Mouse (Mus musculus) heart, adult 2 months (tissue): ENCODE data around the gene Qsox2. TPM values are rescaled to one million over a fixed set of nuclear protein-coding genes. Genes with fewer than 3 reads are reported as not detected.

Experiments used
- DNase-seq, 2 experiments: peaks; one replicate each; pipeline ENCODE4 v3.0.0; 2021
- H3K27ac ChIP-seq: fragments of 200-600 bp; 2 replicates; pipeline ENCODE4 v1.8.1; 2022
- H3K27me3 ChIP-seq: fragments of 200-500 bp; 2 replicates; pipeline ENCODE4 v1.6.1; 2012; ENCODE audit warnings: mild to moderate bottlenecking, low read length, inconsistent platforms, mixed read lengths; ENCODE audit not compliant: control insufficient read depth, insufficient read depth
- H3K36me3 ChIP-seq: fragments of 200-500 bp; 2 replicates; pipeline ENCODE4 v1.6.1; 2012; ENCODE audit warnings: low read length, inconsistent platforms; ENCODE audit not compliant: control insufficient read depth, insufficient read depth
- H3K4me1 ChIP-seq: fragments of 200-500 bp; 2 replicates; pipeline ENCODE4 v1.6.1; 2011; ENCODE audit warnings: low read length; ENCODE audit not compliant: control insufficient read depth, insufficient read depth
- H3K4me3 ChIP-seq: fragments of 200-600 bp; 2 replicates; pipeline ENCODE4 v1.8.1; 2022
- H3K79me2 ChIP-seq: fragments of 200-500 bp; replicated peaks from 2 replicates; pipeline ENCODE4 v1.6.1; 2012; ENCODE audit warnings: mild to moderate bottlenecking, inconsistent platforms, low read length, moderate library complexity, mixed read lengths; ENCODE audit not compliant: control insufficient read depth, insufficient read depth
- H3K9ac ChIP-seq: fragments of 200-500 bp; 2 replicates; pipeline ENCODE4 v1.6.1; 2012; ENCODE audit warnings: low read depth, mild to moderate bottlenecking, control low read depth, inconsistent platforms, low read length, mixed read lengths
- CTCF ChIP-seq: fragments of 200-600 bp; IDR thresholded peaks from 2 replicates; pipeline ENCODE4 v1.8.1; 2022; ENCODE audit warnings: antibody characterized with exemption, mild to moderate bottlenecking, moderate library complexity
- EP300 ChIP-seq: fragments of 200-500 bp; IDR thresholded peaks from 2 replicates; pipeline ENCODE4 v1.6.1; 2011; ENCODE audit warnings: low read depth, low read length, control low read depth; ENCODE audit not compliant: insufficient read depth
- POLR2A ChIP-seq: fragments of 200-500 bp; IDR thresholded peaks from 2 replicates; pipeline ENCODE4 v1.6.1; 2011; ENCODE audit warnings: mild to moderate bottlenecking, low read depth, low read length, control low read depth; ENCODE audit not compliant: insufficient read depth
- WGBS: fragments of 180-500 bp; shearing (Covaris S2); methylation state at CpG from one replicate; pipeline ENCODE4 v1.1.7; 2018; 5-methylcytosine and 5-hydroxymethylcytosine counted together
- intact Hi-C: fragments of 180-260 bp; cut with DNase I; formaldehyde crosslinking; loops from one replicate; pipeline ENCODE4 v1.15.1; 2025
- polyA plus RNA-seq: library from polyadenylated mRNA; depleted of rRNA; stranded (reverse); fragments of >200 nt; gene quantifications from 2 replicates; pipeline ENCODE4 v1.2.3, GENCODE M21; 2012; rRNA removed
- total RNA-seq, 2 experiments: library from RNA; stranded (reverse); gene quantifications; 2 replicates each; pipeline ENCODE4 v1.2.3; 2021

The Qsox2 gene
- total and polyA plus RNA-seq, 3 experiments = 11.1 to 22.2 (median 17.3) TPM

GRCm38 (mm10) chr2:26168843-26169579 is 68.3 kb downstream of the Qsox2 start:
- no peaks in the 10 kb centered on the region for H3K79me2 ChIP-seq
- no peak overlapping the region for H3K4me3 ChIP-seq
- H3K4me1 ChIP-seq = no peaks in the 10 kb centered on the region
- no peak overlapping the region for H3K27ac ChIP-seq
- TF ChIP-seq EP300 (no peak), POLR2A (no peak), CTCF (no peak)
- WGBS = 36% methylated on average over 11 of the region's 11 CpGs
- intact Hi-C loops = no loop called here
- H3K9ac ChIP-seq = no peak overlapping the region
- DNase-seq = no peak
- H3K36me3 ChIP-seq = no peaks in the 10 kb centered on the region
- peaks cover 2% of the 10 kb centered on the region; the same call in 1 of the 2 replicates for H3K27me3 ChIP-seq

- H3K79me2 ChIP-seq = no peaks in the 10 kb centered on the region
- peaks cover 2% of the 10 kb centered on the region; the same call in 1 of the 2 replicates for H3K27me3 ChIP-seq
- intact Hi-C loops = no loop called here
- DNase-seq = no peak
- WGBS = 77% methylated on average over 3 of the region's 3 CpGs
- H3K9ac ChIP-seq = no peak overlapping the region
- H3K36me3 ChIP-seq = no peaks in the 10 kb centered on the region
- H3K4me3 ChIP-seq = no peak overlapping the region
- H3K27ac ChIP-seq = no peak overlapping the region
- H3K4me1 ChIP-seq = no peaks in the 10 kb centered on the region
- TF ChIP-seq EP300 (no peak), CTCF (no peak), POLR2A (no peak)
Measured at GRCm38 (mm10) chr2:26166890-26167289, 70.4 kb downstream of the Qsox2 start.

Other genes with a start within 250 kb of the Qsox2 start
- 10 to 100 TPM; 86.3 to 92.0 TPM for gene Ubac1, start 215.8 kb downstream of the Qsox2 start, total RNA-seq
- 116 and 139 TPM in 2 replicates for gene Ubac1, start 215.8 kb downstream of the Qsox2 start, polyA plus RNA-seq
- gene Nacc2, start 114.3 kb downstream of the Qsox2 start, total RNA-seq = 10 to 100 TPM; 31.6 to 31.8 TPM
- 19.0 and 20.5 TPM in 2 replicates for gene Nacc2, start 114.3 kb downstream of the Qsox2 start, polyA plus RNA-seq
- gene Lhx3, start 29.2 kb downstream of the Qsox2 start, total RNA-seq = not detected
- gene Lhx3, start 29.2 kb downstream of the Qsox2 start, polyA plus RNA-seq = not detected in 2 replicates
- under 1 TPM; 0.09 to 0.13 TPM for gene Ccdc187, start 57.0 kb upstream of the Qsox2 start, total RNA-seq
- gene Ccdc187, start 57.0 kb upstream of the Qsox2 start, polyA plus RNA-seq = 0.09 and 0.37 TPM in 2 replicates
- gene Gpsm1, start 78.0 kb upstream of the Qsox2 start, total RNA-seq = 100 to 1,000 TPM; 169 to 249 TPM
- 301 and 369 TPM in 2 replicates for gene Gpsm1, start 78.0 kb upstream of the Qsox2 start, polyA plus RNA-seq
- gene Dnlz, start 114.6 kb upstream of the Qsox2 start, total RNA-seq = 10 to 100 TPM; 23.2 to 25.9 TPM
- gene Dnlz, start 114.6 kb upstream of the Qsox2 start, polyA plus RNA-seq = 22.6 and 22.7 TPM in 2 replicates
- gene Card9, start 123.4 kb upstream of the Qsox2 start, total RNA-seq = 1 to 10 TPM; 1.0 to 1.2 TPM
- gene Card9, start 123.4 kb upstream of the Qsox2 start, polyA plus RNA-seq = 2.3 and 4.1 TPM in 2 replicates
- gene Snapc4, start 143.1 kb upstream of the Qsox2 start, total RNA-seq = 1 to 10 TPM; 7.2 to 9.5 TPM
- 20.4 and 24.3 TPM in 2 replicates for gene Snapc4, start 143.1 kb upstream of the Qsox2 start, polyA plus RNA-seq
- 10 to 100 TPM; 40.5 to 46.9 TPM for gene Entr1, start 151.8 kb upstream of the Qsox2 start, total RNA-seq
- 59.7 and 85.6 TPM in 2 replicates for gene Entr1, start 151.8 kb upstream of the Qsox2 start, polyA plus RNA-seq
- 100 to 1,000 TPM; 139 to 160 TPM for gene Pmpca, start 151.8 kb upstream of the Qsox2 start, total RNA-seq
- 69.1 and 123 TPM in 2 replicates for gene Pmpca, start 151.8 kb upstream of the Qsox2 start, polyA plus RNA-seq
- gene Inpp5e, start 171.7 kb upstream of the Qsox2 start, total RNA-seq = 10 to 100 TPM; 15.8 to 16.3 TPM
- 22.1 and 23.6 TPM in 2 replicates for gene Inpp5e, start 171.7 kb upstream of the Qsox2 start, polyA plus RNA-seq
- gene Sec16a, start 207.7 kb upstream of the Qsox2 start, total RNA-seq = 10 to 100 TPM; 36.3 to 40.4 TPM
- gene Sec16a, start 207.7 kb upstream of the Qsox2 start, polyA plus RNA-seq = 37.5 and 50.1 TPM in 2 replicates